Mouse (Mus musculus): ENCODE measurements around the gene Ifnar2. TPM values are rescaled to one million over a fixed set of nuclear protein-coding genes. Genes with fewer than 3 reads are reported as not detected.
"Not testable (repeated sequence)": the region's sequence is repeated elsewhere in the genome, so short reads cannot be mapped to it uniquely, and the experiment has no call there.

Gene Ifnar2
- polyA plus RNA-seq, 1 experiment: 4.7 TPM

DNA sequence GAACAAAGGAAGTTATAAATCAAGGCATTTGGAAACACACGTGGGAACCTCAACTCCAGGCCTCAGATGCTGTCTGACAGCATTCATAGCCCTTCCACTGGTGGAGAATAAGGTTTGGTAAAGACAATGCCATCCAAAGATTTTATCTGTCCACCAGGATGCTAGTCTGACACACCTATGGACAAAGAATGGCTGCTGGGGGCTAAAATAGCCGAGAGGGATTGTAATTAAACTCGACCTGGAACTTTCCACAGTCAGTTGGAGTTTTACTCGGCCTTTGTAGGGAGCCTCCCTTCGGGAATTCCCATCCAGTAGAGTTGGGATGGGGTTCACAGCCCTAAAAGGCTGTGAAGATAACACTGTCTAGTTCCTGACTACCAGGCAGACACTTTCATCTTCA lies 54.9 kb downstream of the Ifnar2 start:
- Histone ChIP-seq H3K27ac (ENCODE audit: control insufficient read depth, insufficient read depth, low read depth, low read length) (peak overlapping the region; percentile 46), H3K4me1 (ENCODE audit: control insufficient read depth, insufficient read depth, low read length) (no peaks in the 10 kb centered on the region), H3K27me3 (ENCODE audit: control insufficient read depth, insufficient read depth, low read length) (no peaks in the 10 kb centered on the region), H3K4me3 (ENCODE audit: control insufficient read depth, low read depth, low read length) (no peak overlapping the region), H3K36me3 (ENCODE audit: control insufficient read depth, insufficient read depth, low read length) (no peaks in the 10 kb centered on the region)
- TF ChIP-seq POLR2A (IDR thresholded peaks at IDR 0.05; ENCODE audit: control insufficient read depth, low read depth, low read length) (no peak), CTCF (IDR thresholded peaks at IDR 0.05; ENCODE audit: control insufficient read depth, insufficient read depth, insufficient replicate concordance, low read depth, low read length) (no peak)

DNA sequence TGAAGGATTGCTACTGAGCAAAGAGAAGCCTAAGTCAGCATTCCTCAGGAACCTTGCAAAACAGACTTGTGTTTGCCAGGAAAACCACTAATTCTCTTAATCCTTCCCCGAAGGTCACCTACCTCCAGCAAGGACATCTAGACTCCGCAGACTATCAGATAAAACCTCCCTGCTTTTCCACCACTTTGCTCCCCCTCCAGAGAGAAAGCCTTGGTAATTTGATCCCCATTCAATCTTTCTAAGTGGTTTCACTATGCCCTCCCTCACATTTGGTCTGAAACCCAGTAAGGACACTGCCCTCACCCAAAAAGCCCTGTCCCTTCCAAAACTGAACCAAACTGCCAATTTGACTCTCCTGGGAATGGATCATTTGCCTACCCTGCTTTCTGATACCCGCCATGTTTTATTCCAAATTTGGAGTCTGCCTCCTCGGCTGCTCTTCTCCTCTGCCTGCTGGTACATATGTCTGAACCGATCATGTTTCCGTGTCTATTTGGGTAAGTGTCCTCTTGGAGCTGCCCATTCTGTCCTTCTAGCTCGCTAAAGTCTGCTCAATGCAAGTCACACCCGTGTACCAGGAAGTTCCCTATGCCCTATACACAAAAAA lies 55.8 kb downstream of the Ifnar2 start:
- peak overlapping the region; percentile 7; the same call in 1 of the 2 replicates for H3K27ac ChIP-seq (ENCODE audit: control insufficient read depth, insufficient read depth, low read depth, low read length)

DNA sequence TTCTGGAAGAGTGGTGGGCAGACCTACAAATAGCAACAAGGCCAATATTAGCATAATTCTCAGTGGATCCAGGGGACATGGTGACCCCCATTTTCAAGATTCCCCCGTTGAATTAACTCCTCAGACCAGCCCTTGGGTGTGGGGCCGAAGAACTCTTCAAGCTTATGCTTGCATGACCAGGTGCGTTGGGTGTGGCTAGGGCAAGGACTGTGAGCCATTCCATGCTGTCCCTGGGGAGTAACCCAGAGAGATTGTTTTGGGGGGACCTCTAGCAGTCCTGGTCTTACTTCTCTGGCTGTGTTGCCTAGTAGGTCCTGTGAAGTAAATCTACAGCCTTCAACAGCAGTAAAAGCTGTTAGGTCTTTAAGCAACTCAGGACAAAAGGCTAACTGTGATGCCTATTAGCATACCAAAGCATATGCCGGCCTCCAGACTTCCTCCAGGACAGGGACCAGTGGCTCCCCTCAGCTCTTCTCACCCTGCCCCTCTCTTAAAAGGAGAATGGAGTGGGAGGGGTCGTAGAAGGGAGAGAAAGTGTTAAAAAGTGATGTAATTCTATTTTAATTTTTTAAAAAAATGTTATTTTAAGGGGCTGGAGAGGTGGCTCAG lies 60.2 kb downstream of the Ifnar2 start:
- no peaks in the 10 kb centered on the region for H3K4me1 ChIP-seq (ENCODE audit: control insufficient read depth, insufficient read depth, low read length)
- no peak overlapping the region for H3K27ac ChIP-seq (ENCODE audit: control insufficient read depth, insufficient read depth, low read depth, low read length)
- no peak overlapping the region for H3K4me3 ChIP-seq (ENCODE audit: control insufficient read depth, low read depth, low read length)
- no peaks in the 10 kb centered on the region for H3K27me3 ChIP-seq (ENCODE audit: control insufficient read depth, insufficient read depth, low read length)
- TF ChIP-seq CTCF (IDR thresholded peaks at IDR 0.05; ENCODE audit: control insufficient read depth, insufficient read depth, insufficient replicate concordance, low read depth, low read length) (no peak), POLR2A (IDR thresholded peaks at IDR 0.05; ENCODE audit: control insufficient read depth, low read depth, low read length) (no peak)
- no peaks in the 10 kb centered on the region for H3K36me3 ChIP-seq (ENCODE audit: control insufficient read depth, insufficient read depth, low read length)

More for the DNA sequence above, 55.8 kb downstream of the Ifnar2 start:
- Histone ChIP-seq H3K4me1 (ENCODE audit: control insufficient read depth, insufficient read depth, low read length) (no peaks in the 10 kb centered on the region), H3K36me3 (ENCODE audit: control insufficient read depth, insufficient read depth, low read length) (no peaks in the 10 kb centered on the region), H3K27me3 (ENCODE audit: control insufficient read depth, insufficient read depth, low read length) (no peaks in the 10 kb centered on the region), H3K4me3 (ENCODE audit: control insufficient read depth, low read depth, low read length) (no peak overlapping the region)
- no peak for TF ChIP-seq CTCF (IDR thresholded peaks at IDR 0.05; ENCODE audit: control insufficient read depth, insufficient read depth, insufficient replicate concordance, low read depth, low read length)
- TF ChIP-seq POLR2A (IDR thresholded peaks at IDR 0.05; ENCODE audit: control insufficient read depth, low read depth, low read length): no peak

- H3K27ac ChIP-seq (ENCODE audit: control insufficient read depth, insufficient read depth, low read depth, low read length): no peak overlapping the region
- H3K4me1 ChIP-seq (ENCODE audit: control insufficient read depth, insufficient read depth, low read length): no peaks in the 10 kb centered on the region
- TF ChIP-seq CTCF (IDR thresholded peaks at IDR 0.05; ENCODE audit: control insufficient read depth, insufficient read depth, insufficient replicate concordance, low read depth, low read length): no peak
- TF ChIP-seq POLR2A (IDR thresholded peaks at IDR 0.05; ENCODE audit: control insufficient read depth, low read depth, low read length): no peak
- no peak overlapping the region for H3K4me3 ChIP-seq (ENCODE audit: control insufficient read depth, low read depth, low read length)
- H3K36me3 ChIP-seq (ENCODE audit: control insufficient read depth, insufficient read depth, low read length): no peaks in the 10 kb centered on the region
- no peaks in the 10 kb centered on the region for H3K27me3 ChIP-seq (ENCODE audit: control insufficient read depth, insufficient read depth, low read length)
These were observed 60.8 kb downstream of the Ifnar2 start for GRCm38 (mm10) chr16:91433329-91433933.

DNA sequence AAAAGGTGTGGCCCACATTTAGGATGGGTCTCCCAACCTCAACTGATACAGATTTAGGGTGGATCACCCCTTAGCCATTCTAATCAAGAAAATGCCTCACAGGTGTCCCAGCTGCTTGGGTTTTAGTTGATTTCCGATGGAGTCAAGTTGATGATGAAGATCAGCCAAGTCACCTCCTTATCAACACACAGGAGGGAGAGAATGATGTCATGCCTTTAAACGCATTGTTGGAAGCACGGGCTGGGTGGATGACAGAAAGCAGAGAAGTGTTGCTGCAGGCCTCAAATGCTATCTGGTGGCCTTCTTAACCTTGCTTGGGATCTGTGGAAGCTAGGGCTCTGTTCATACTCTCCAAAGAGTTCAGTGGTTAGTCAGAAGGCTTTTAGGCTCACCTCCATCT lies 61.5 kb downstream of the Ifnar2 start:
- H3K4me3 ChIP-seq (ENCODE audit: control insufficient read depth, low read depth, low read length): no peak overlapping the region
- no peaks in the 10 kb centered on the region for H3K4me1 ChIP-seq (ENCODE audit: control insufficient read depth, insufficient read depth, low read length)
- H3K36me3 ChIP-seq (ENCODE audit: control insufficient read depth, insufficient read depth, low read length): no peaks in the 10 kb centered on the region
- no peaks in the 10 kb centered on the region for H3K27me3 ChIP-seq (ENCODE audit: control insufficient read depth, insufficient read depth, low read length)
- TF ChIP-seq POLR2A (IDR thresholded peaks at IDR 0.05; ENCODE audit: control insufficient read depth, low read depth, low read length) (no peak), CTCF (IDR thresholded peaks at IDR 0.05; ENCODE audit: control insufficient read depth, insufficient read depth, insufficient replicate concordance, low read depth, low read length) (no peak)
- no peak overlapping the region for H3K27ac ChIP-seq (ENCODE audit: control insufficient read depth, insufficient read depth, low read depth, low read length)

DNA sequence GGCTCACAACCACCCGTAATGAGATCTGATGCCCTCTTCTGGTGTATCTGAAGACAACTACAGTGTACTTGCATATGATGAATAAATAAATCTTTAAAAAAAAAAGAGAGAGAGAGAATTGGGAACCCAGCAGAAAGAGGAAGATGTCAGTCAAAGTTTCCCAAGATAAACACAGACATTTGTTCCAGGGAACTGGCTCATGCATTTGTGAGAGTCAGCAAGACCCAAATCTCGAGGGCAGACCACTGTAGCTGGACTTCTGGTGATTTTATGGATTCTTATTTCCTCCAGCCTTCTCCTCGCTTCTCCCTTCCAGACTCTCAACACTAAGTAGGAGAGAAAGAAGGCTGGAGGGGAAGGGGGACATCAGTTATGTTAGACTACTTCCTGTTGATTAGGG lies 65.5 kb downstream of the Ifnar2 start:
- Histone ChIP-seq H3K27ac (ENCODE audit: control insufficient read depth, insufficient read depth, low read depth, low read length) (no peak overlapping the region), H3K4me3 (ENCODE audit: control insufficient read depth, low read depth, low read length) (no peak overlapping the region), H3K27me3 (ENCODE audit: control insufficient read depth, insufficient read depth, low read length) (no peaks in the 10 kb centered on the region), H3K36me3 (ENCODE audit: control insufficient read depth, insufficient read depth, low read length) (no peaks in the 10 kb centered on the region), H3K4me1 (ENCODE audit: control insufficient read depth, insufficient read depth, low read length) (0 out of 2 replicates have a peak, but pooled peaks cover 5% of the 10 kb centered on the region)
- TF ChIP-seq CTCF (IDR thresholded peaks at IDR 0.05; ENCODE audit: control insufficient read depth, insufficient read depth, insufficient replicate concordance, low read depth, low read length) (no peak), POLR2A (IDR thresholded peaks at IDR 0.05; ENCODE audit: control insufficient read depth, low read depth, low read length) (no peak)

DNA sequence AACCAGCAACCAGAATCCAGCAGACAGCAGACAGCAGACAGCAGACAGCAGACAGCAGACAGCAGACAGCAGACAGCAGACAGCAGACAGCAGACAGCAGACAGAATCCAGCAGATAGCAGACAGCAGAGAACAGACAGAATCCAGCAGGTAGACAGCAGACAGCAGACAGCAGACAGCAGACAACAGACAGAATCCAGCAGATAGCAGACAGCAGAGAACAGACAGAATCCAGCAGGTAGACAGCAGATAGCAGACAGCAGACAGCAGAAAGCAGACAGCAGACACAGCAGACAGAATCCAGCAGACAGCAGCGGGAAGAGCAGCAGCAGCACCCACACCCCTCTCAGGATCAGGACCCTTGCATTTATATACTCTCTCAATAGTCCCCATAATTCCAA lies 66.0 kb downstream of the Ifnar2 start:
- not testable (repeated sequence) for H3K27me3 ChIP-seq (ENCODE audit: control insufficient read depth, insufficient read depth, low read length); H3K27ac ChIP-seq (ENCODE audit: control insufficient read depth, insufficient read depth, low read depth, low read length); H3K4me3 ChIP-seq (ENCODE audit: control insufficient read depth, low read depth, low read length); H3K36me3 ChIP-seq (ENCODE audit: control insufficient read depth, insufficient read depth, low read length); H3K4me1 ChIP-seq (ENCODE audit: control insufficient read depth, insufficient read depth, low read length)

All from testis, adult 2 months (tissue).